Mouse (Mus musculus) activated CD4-positive, CD25-positive, alpha-beta regulatory T cell, adult 9 weeks (primary cell): ENCODE measurements around the gene Fermt3. TPM values are rescaled to one million over a fixed set of nuclear protein-coding genes. Genes with fewer than 3 reads are reported as not detected.

ENCODE experiments used
- polyA plus RNA-seq: library from polyadenylated mRNA; unstranded; fragments of 100-300 nt; shearing (Covaris generic); gene quantifications from one replicate; pipeline ENCODE4 v1.2.1, GENCODE M21; 2017

The Fermt3 gene
- 435 TPM for polyA plus RNA-seq

GRCm38 (mm10) chr19:7019191-7019590 is at the start of gene Fermt3:
Gene Fermt3 (minus strand): TSS chr19:7019469.

GRCm38 (mm10) chr19:7056248-7057087 is 37.2 kb upstream of the Fermt3 start, which contains the start of gene Macrod1:
Gene Macrod1 (plus strand): TSS chr19:7056810.

GRCm38 (mm10) chr19:7039841-7040636 is 20.8 kb upstream of the Fermt3 start, which contains the start of gene Stip1:
Gene Stip1 (minus strand): TSS chr19:7039967.

GRCm38 (mm10) chr19:6996006-6996405 is 23.3 kb downstream of the Fermt3 start, which contains the start of the genes Nudt22 and Trpt1:
Gene Nudt22 (minus strand): TSS chr19:6996117.
Gene Trpt1 (plus strand): TSS chr19:6996131.

GRCm38 (mm10) chr19:6992011-6992858 is 27.0 kb downstream of the Fermt3 start, which contains the start of gene Dnajc4:
Gene Dnajc4 (minus strand): TSS chr19:6992572.

GRCm38 (mm10) chr19:6987061-6987903 is 32.0 kb downstream of the Fermt3 start, which contains the start of gene Vegfb:
Gene Vegfb (minus strand): TSS chr19:6987651.

GRCm38 (mm10) chr19:6980381-6981093 is 38.7 kb downstream of the Fermt3 start, which contains the start of gene Fkbp2:
Gene Fkbp2 (minus strand): TSS chr19:6980501.

GRCm38 (mm10) chr19:6975537-6976521 is 43.4 kb downstream of the Fermt3 start, which contains the start of gene Plcb3:
Gene Plcb3 (minus strand): TSS chr19:6976470.

GRCm38 (mm10) chr19:6974211-6975205 is 44.8 kb downstream of the Fermt3 start, which contains the start of gene Ppp1r14b:
Gene Ppp1r14b (plus strand): TSS chr19:6974968.

Other genes starting within 250 kb of the Fermt3 start
- gene Rps6ka4, start 178.8 kb downstream of the Fermt3 start, polyA plus RNA-seq, result 46.0 TPM
- 64.6 TPM for gene Ccdc88b, start 161.3 kb downstream of the Fermt3 start, polyA plus RNA-seq
- gene Trmt112, start 109.8 kb downstream of the Fermt3 start, polyA plus RNA-seq, result 174 TPM
- 252 TPM for gene Prdx5, start 109.4 kb downstream of the Fermt3 start, polyA plus RNA-seq
- 7.9 TPM for gene Esrra, start 97.7 kb downstream of the Fermt3 start, polyA plus RNA-seq
- not detected for gene Catsperz, start 94.1 kb downstream of the Fermt3 start, polyA plus RNA-seq
- gene Kcnk4, start 85.0 kb downstream of the Fermt3 start, polyA plus RNA-seq, result not detected
- gene Bad, start 77.6 kb downstream of the Fermt3 start, polyA plus RNA-seq, result 43.0 TPM
- gene Gpr137, start 77.0 kb downstream of the Fermt3 start, polyA plus RNA-seq, result 19.9 TPM
- 30.5 TPM for gene Ppp1r14b, start 44.5 kb downstream of the Fermt3 start, polyA plus RNA-seq
- gene Plcb3, start 43.0 kb downstream of the Fermt3 start, polyA plus RNA-seq, result 14.8 TPM
- 57.8 TPM for gene Fkbp2, start 39.0 kb downstream of the Fermt3 start, polyA plus RNA-seq
- 1.9 TPM for gene Vegfb, start 31.8 kb downstream of the Fermt3 start, polyA plus RNA-seq
- 44.5 TPM for gene Dnajc4, start 26.9 kb downstream of the Fermt3 start, polyA plus RNA-seq
- 32.2 TPM for gene Nudt22, start 23.4 kb downstream of the Fermt3 start, polyA plus RNA-seq
- 5.9 TPM for gene Trpt1, start 23.3 kb downstream of the Fermt3 start, polyA plus RNA-seq
- gene Stip1, start 20.5 kb upstream of the Fermt3 start, polyA plus RNA-seq, result 257 TPM
- 1.7 TPM for gene Macrod1, start 37.3 kb upstream of the Fermt3 start, polyA plus RNA-seq
- gene Flrt1, start 86.3 kb upstream of the Fermt3 start, polyA plus RNA-seq, result 0.09 TPM
- gene Otub1, start 186.8 kb upstream of the Fermt3 start, polyA plus RNA-seq, result 62.7 TPM
- 556 TPM for gene Cox8a, start 198.1 kb upstream of the Fermt3 start, polyA plus RNA-seq
- 47.0 TPM for gene Naa40, start 221.7 kb upstream of the Fermt3 start, polyA plus RNA-seq
- not detected for gene Rcor2, start 247.9 kb upstream of the Fermt3 start, polyA plus RNA-seq